Mouse (Mus musculus) intestine, embryonic 14.5 days (tissue): Measurements from ENCODE around the gene Tas2r104. TPM values are rescaled to one million over a fixed set of nuclear protein-coding genes. Genes with fewer than 3 reads are reported as not detected.

Experiments used
- ATAC-seq: fragments of 200-750 bp; cut with Nextera tagmentation; replicated peaks from 2 replicates; pipeline ENCODE4 v1.8.0; 2017; ENCODE audit warnings: low read depth, moderate number of reproducible peaks, moderate TSS enrichment, moderate library complexity; ENCODE audit not compliant: low FRiP score, low TSS enrichment
- DNase-seq: peaks from one replicate; pipeline ENCODE4 v3.0.0-alpha.2; 2018; ENCODE audit warnings: low spot score
- H3K27ac ChIP-seq: fragments of 300-500 bp; sonication (generic); 2 replicates; pipeline ENCODE4 v1.5.1; 2014; ENCODE audit warnings: low read depth, mild to moderate bottlenecking, control low read depth
- H3K27me3 ChIP-seq: fragments of 300-500 bp; sonication (generic); replicated peaks from 2 replicates; pipeline ENCODE4 v1.6.1; 2014; ENCODE audit warnings: low read length, control low read depth; ENCODE audit not compliant: control insufficient read depth, insufficient read depth
- H3K36me3 ChIP-seq: fragments of 300-500 bp; sonication (generic); 2 replicates; pipeline ENCODE4 v1.6.1; 2014; ENCODE audit warnings: low read length, control low read depth; ENCODE audit not compliant: control insufficient read depth, insufficient read depth
- H3K4me1 ChIP-seq: fragments of 300-500 bp; sonication (generic); replicated peaks from 2 replicates; pipeline ENCODE4 v1.6.1; 2014; ENCODE audit warnings: low read length, control low read depth, mixed read lengths; ENCODE audit not compliant: control insufficient read depth, insufficient read depth
- H3K4me2 ChIP-seq: fragments of 300-500 bp; sonication (generic); 2 replicates; pipeline ENCODE4 v1.6.1; 2014; ENCODE audit warnings: low read length
- H3K4me3 ChIP-seq: fragments of 300-500 bp; sonication (generic); 2 replicates; pipeline ENCODE4 v1.5.1; 2014; ENCODE audit warnings: low read depth, low read length, control low read depth, mixed read lengths
- H3K9ac ChIP-seq: fragments of 300-500 bp; sonication (generic); 2 replicates; pipeline ENCODE4 v1.6.1; 2014; ENCODE audit warnings: mild to moderate bottlenecking, low read length
- H3K9me3 ChIP-seq: fragments of 300-500 bp; sonication (generic); 2 replicates; pipeline ENCODE4 v1.6.1; 2016; ENCODE audit warnings: low read length, control low read depth; ENCODE audit not compliant: control insufficient read depth
- WGBS: fragments of 180-500 bp; shearing (Covaris S2); extraction: QIAGEN DNeasy Blood & Tissue Kit; methylation state at CpG from one replicate; pipeline ENCODE4 v1.1.7; 2014; 5-methylcytosine and 5-hydroxymethylcytosine counted together
- polyA plus RNA-seq: library from polyadenylated mRNA; unstranded; fragments of >200 nt; fragmentation: Nextera tagmentation; extraction: Ambion mirVana; gene quantifications from 2 replicates; pipeline ENCODE4 v1.2.1, GENCODE M21; 2014

The Tas2r104 gene
- polyA plus RNA-seq, result not detected in 2 replicates

GRCm38 (mm10) chr6:131685644-131686043, at the start of gene Tas2r104:
Gene Tas2r104 (minus strand): TSS chr6:131685744.
- H3K4me3 ChIP-seq, result no peak within 1 kb of the TSS
- no peak within 1 kb of the TSS for H3K9ac ChIP-seq
- no peaks in the 10 kb centered on the region for H3K9me3 ChIP-seq
- H3K36me3 ChIP-seq, result no peaks in the 10 kb centered on the region
- no peaks in the 10 kb centered on the region for H3K27me3 ChIP-seq
- ATAC-seq (no peak), DNase-seq (no peak)
- no peak within 1 kb of the TSS for H3K4me2 ChIP-seq
- WGBS, result 70% methylated on average over 1 of the region's 1 CpGs
- no peak within 1 kb of the TSS for H3K27ac ChIP-seq
- H3K4me1 ChIP-seq, result no peaks in the 10 kb centered on the region

- 44% methylated on average over 7 of the region's 7 CpGs for WGBS
- Histone ChIP-seq H3K27ac (no peak overlapping the region), H3K9ac (no peak overlapping the region), H3K4me2 (no peak overlapping the region), H3K4me1 (no peaks in the 10 kb centered on the region), H3K27me3 (no peaks in the 10 kb centered on the region), H3K36me3 (no peaks in the 10 kb centered on the region), H3K4me3 (no peak overlapping the region), H3K9me3 (0 out of 2 replicates have a peak, but pooled peaks cover 4% of the 10 kb centered on the region)
- DNase-seq (no peak), ATAC-seq (no peak)
Observed at GRCm38 (mm10) chr6:131712803-131713202, 27.3 kb upstream of the Tas2r104 start.

GRCm38 (mm10) chr6:131689963-131690362, 4.4 kb upstream of the Tas2r104 start, which contains the start of gene Tas2r114:
Gene Tas2r114 (minus strand): TSS chr6:131690063.
- no peaks in the 10 kb centered on the region for H3K4me1 ChIP-seq
- H3K4me2 ChIP-seq, result no peak within 1 kb of the TSS
- ATAC-seq, result no peak

GRCm38 (mm10) chr6:131687395-131687794, 1.9 kb upstream of the Tas2r104 start, which contains the start of gene Tas2r105:
Gene Tas2r105 (minus strand): TSS chr6:131687495.
- H3K4me2 ChIP-seq, result no peak within 1 kb of the TSS
- DNase-seq (no peak), ATAC-seq (no peak)
- H3K9me3 ChIP-seq, result no peaks in the 10 kb centered on the region; the same call in 1 of the 2 replicates
- WGBS, result 81% methylated on average over 1 of the region's 1 CpGs
- H3K4me1 ChIP-seq, result no peaks in the 10 kb centered on the region
- H3K9ac ChIP-seq, result no peak within 1 kb of the TSS
- H3K27ac ChIP-seq, result no peak within 1 kb of the TSS
- H3K4me3 ChIP-seq, result no peak within 1 kb of the TSS
- no peaks in the 10 kb centered on the region for H3K36me3 ChIP-seq
- H3K27me3 ChIP-seq, result no peaks in the 10 kb centered on the region

More at GRCm38 (mm10) chr6:131689963-131690362, 4.4 kb upstream of the Tas2r104 start, which contains the start of gene Tas2r114:
- Histone ChIP-seq H3K9ac (no peak within 1 kb of the TSS), H3K27ac (no peak within 1 kb of the TSS), H3K36me3 (no peaks in the 10 kb centered on the region), H3K4me3 (no peak within 1 kb of the TSS), H3K27me3 (no peaks in the 10 kb centered on the region), H3K9me3 (no peaks in the 10 kb centered on the region; the same call in 1 of the 2 replicates)
- no peak for DNase-seq

DNA sequence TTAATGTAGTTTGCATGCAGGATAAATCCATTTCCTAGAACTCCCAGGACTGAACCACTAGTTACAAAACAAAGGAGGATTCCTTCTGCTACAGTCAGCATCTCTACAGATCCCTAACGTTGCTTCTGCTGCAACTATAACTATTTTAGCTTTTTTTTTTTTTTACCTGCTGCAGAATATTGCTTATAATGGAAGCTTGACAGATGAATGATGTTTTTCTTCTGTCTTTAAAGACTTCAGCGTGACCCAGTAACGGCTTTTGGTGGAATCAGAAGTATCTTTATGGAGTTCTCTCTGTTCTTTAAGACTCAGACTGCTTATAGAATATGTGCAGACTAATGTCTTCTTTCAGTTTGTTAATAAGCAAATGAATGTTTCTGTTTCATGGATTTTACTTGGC, 6.8 kb downstream of the Tas2r104 start, which contains the start of gene Tas2r106:
Gene Tas2r106, minus strand, starts transcription at position 101 of the 400 bp plus-strand sequence.
- DNase-seq, result no peak
- no peak for ATAC-seq
- Histone ChIP-seq H3K27ac (no peak within 1 kb of the TSS), H3K4me2 (no peak within 1 kb of the TSS), H3K27me3 (no peaks in the 10 kb centered on the region), H3K36me3 (no peaks in the 10 kb centered on the region), H3K4me1 (no peaks in the 10 kb centered on the region), H3K9ac (no peak within 1 kb of the TSS), H3K9me3 (no peaks in the 10 kb centered on the region), H3K4me3 (no peak within 1 kb of the TSS)
- 68% methylated on average over 3 of the region's 3 CpGs for WGBS

GRCm38 (mm10) chr6:131660049-131660448, 25.5 kb downstream of the Tas2r104 start, which contains the start of gene Tas2r107:
Gene Tas2r107 (minus strand): TSS chr6:131660149.
- Histone ChIP-seq H3K36me3 (no peaks in the 10 kb centered on the region), H3K27ac (no peak within 1 kb of the TSS), H3K9ac (no peak within 1 kb of the TSS), H3K4me2 (no peak within 1 kb of the TSS), H3K9me3 (no peaks in the 10 kb centered on the region), H3K4me1 (no peaks in the 10 kb centered on the region), H3K27me3 (no peaks in the 10 kb centered on the region), H3K4me3 (no peak within 1 kb of the TSS)
- no peak for DNase-seq
- ATAC-seq, result no peak

Other genes starting within 250 kb of the Tas2r104 start
- gene 5430401F13Rik, start 199.3 kb downstream of the Tas2r104 start, polyA plus RNA-seq, result not detected in 2 replicates
- not detected in 2 replicates for gene Gm6619, start 199.3 kb downstream of the Tas2r104 start, polyA plus RNA-seq
- gene Tas2r130, start 54.8 kb downstream of the Tas2r104 start, polyA plus RNA-seq, result not detected in 2 replicates
- gene Tas2r107, start 25.6 kb downstream of the Tas2r104 start, polyA plus RNA-seq, result not detected in 2 replicates
- not detected in 2 replicates for gene Tas2r106, start 6.9 kb downstream of the Tas2r104 start, polyA plus RNA-seq
- not detected in 2 replicates for gene Tas2r105, start 1.8 kb upstream of the Tas2r104 start, polyA plus RNA-seq
- not detected in 2 replicates for gene Tas2r114, start 4.3 kb upstream of the Tas2r104 start, polyA plus RNA-seq